Mouse (Mus musculus): ENCODE measurements around the gene Rnf26.

DNA sequence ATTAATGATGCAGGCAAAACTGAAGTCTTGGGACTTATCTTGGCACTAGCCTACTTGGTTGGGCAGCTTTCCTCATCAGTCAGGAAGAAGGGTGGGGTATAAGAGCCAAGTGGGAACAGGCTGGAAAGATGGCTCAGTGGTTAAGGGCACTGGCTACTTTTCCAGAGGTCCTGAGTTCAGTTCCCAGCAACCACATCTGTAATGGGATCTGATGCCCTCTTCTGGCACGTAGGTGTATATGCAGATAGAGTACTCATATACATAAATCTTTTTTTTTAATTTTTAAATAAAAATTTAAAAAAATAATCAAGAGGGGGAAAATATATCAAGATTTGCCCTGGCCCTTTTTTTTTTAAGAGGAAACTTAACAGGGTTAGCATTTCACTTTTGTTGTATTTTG is 48.1 kb downstream of the Rnf26 start:
- TF ChIP-seq POLR2A (IDR thresholded peaks at IDR 0.05; ENCODE audit: insufficient read depth, low read depth, low read length): no peak
- no peak for TF ChIP-seq CTCF (IDR thresholded peaks at IDR 0.05; ENCODE audit: insufficient read depth, low read depth, low read length)
